ENCODE assay signal across 26 mouse cellular contexts in the genomic region with DNA sequence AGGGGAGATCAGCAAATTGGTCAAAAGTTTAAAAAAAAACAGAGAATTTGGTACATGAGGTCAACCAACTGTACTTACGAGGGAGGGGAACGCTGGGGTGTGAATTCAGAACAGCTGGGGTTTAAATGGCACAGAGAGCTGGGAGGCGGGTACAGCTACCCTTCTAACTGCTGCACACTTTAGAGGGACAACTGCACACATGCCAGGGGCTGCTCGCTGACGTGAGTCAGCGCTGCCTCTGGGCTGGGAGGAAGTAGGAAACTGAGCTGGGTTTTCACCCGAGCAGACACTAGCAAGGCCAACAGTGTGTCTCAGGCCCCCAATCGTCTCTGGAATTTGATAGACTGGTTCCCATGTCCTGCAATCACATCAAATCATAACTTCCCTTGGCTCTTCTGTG. TPM values are rescaled to one million over a fixed set of nuclear protein-coding genes. Genes with fewer than 3 reads are reported as not detected.
DNase-seq lines count a peak whose midpoint lies in the region; ATAC-seq and TF ChIP-seq lines count a peak whose summit lies in the region.
"Had no signal": no experiment of that assay in that cellular context is flagged by ENCODE, and none has a peak within 500 bp of the region (broad histone marks: within the 10 kb centered on the region; RNA-seq: fewer than 3 reads in every experiment).

No protein-coding gene starts in this region.

- WGBS in kidney, embryonic 16.5 days: 56% methylated on average over 8 of the region's 8 CpGs

- no peaks in the 10 kb centered on the region for H3K27me3 ChIP-seq in kidney, embryonic 16.5 days (ENCODE audit: insufficient read depth, low read length)
- H3K27me3 ChIP-seq: forebrain, embryonic 12.5 days; hindbrain, embryonic 12.5 days had no signal

- ATAC-seq in kidney, embryonic 16.5 days (ENCODE audit: low FRiP score, low TSS enrichment): no peak

- peak; percentile 16 for DNase-seq in gastrocnemius, postnatal 14 days
- no peak for DNase-seq in gastrocnemius, adult 18-20 months (ENCODE audit: low spot score)
- no peak for DNase-seq in kidney, postnatal 36 days
- DNase-seq in thymus, postnatal 14 days: peak; percentile 67
- no peak for DNase-seq in spleen, postnatal 4 days (ENCODE audit: low spot score in 2 of 2)
- DNase-seq in cerebellum, adult 8-10 months: no peak
- DNase-seq: cerebellum, adult 11 months; cerebellum, postnatal 25 days; gastrocnemius, postnatal 25 days; kidney, adult 18-20 months; kidney, postnatal 10 days; layer of hippocampus, postnatal 36 days; lung, adult 2 months; lung, postnatal 4 days; retina, postnatal 1 day; right cerebral cortex, postnatal 4 days had no signal

- no peak overlapping the region for H3K4me2 ChIP-seq in kidney, embryonic 16.5 days (replicated peaks; ENCODE audit: low read depth, low read length)
- H3K4me2 ChIP-seq: forebrain, embryonic 12.5 days; hindbrain, embryonic 12.5 days; liver, embryonic 11.5 days had no signal

- TF ChIP-seq POLR2A in bone marrow macrophage, adult 2 months (IDR thresholded peaks at IDR 0.05; ENCODE audit: borderline replicate concordance, low read depth, low read length): no peak

- H3K4me1 ChIP-seq in kidney, embryonic 16.5 days (ENCODE audit: insufficient read depth, low read length): no peaks in the 10 kb centered on the region
- peaks cover 5% of the 10 kb centered on the region for H3K4me1 ChIP-seq in bone marrow macrophage, adult 2 months (ENCODE audit: control insufficient read depth, insufficient read depth, low read length)
- H3K4me1 ChIP-seq: forebrain, embryonic 12.5 days; hindbrain, embryonic 12.5 days had no signal

- H3K27ac ChIP-seq in kidney, embryonic 16.5 days (ENCODE audit: low read length): no peak overlapping the region
- H3K27ac ChIP-seq in bone marrow macrophage, adult 2 months (ENCODE audit: insufficient read depth, low read depth, low read length): peak overlapping the region; percentile 40
- H3K27ac ChIP-seq: forebrain, embryonic 12.5 days; hindbrain, embryonic 12.5 days; layer of hippocampus, adult 2 months; midbrain, embryonic 10.5 days had no signal

- 0 out of 2 replicates have a peak overlapping the region, but pooled peaks have one; percentile 11 for H3K9ac ChIP-seq in kidney, embryonic 16.5 days (replicated peaks; ENCODE audit: low read length)
- H3K9ac ChIP-seq: forebrain, embryonic 12.5 days; hindbrain, embryonic 12.5 days had no signal

- H3K4me3 ChIP-seq in kidney, embryonic 16.5 days (ENCODE audit: low read length): no peak overlapping the region
- H3K4me3 ChIP-seq in bone marrow macrophage, adult 2 months (ENCODE audit: insufficient read depth, low read length): no peak overlapping the region
- H3K4me3 ChIP-seq: forebrain, embryonic 12.5 days; hindbrain, embryonic 12.5 days; layer of hippocampus, adult 2 months; midbrain, embryonic 10.5 days had no signal

- intact Hi-C loops in gastrocnemius, postnatal 14 days (cut with DNase I; ENCODE audit: low total_unique reads): no loop called here

- H3K36me3 ChIP-seq in kidney, embryonic 16.5 days (ENCODE audit: insufficient read depth, low read length): no peaks in the 10 kb centered on the region
- H3K36me3 ChIP-seq: forebrain, embryonic 12.5 days; hindbrain, embryonic 12.5 days; midbrain, embryonic 10.5 days had no signal

- no peak for TF ChIP-seq CTCF in bone marrow macrophage, adult 2 months (IDR thresholded peaks at IDR 0.05; ENCODE audit: low read depth, low read length)

- H3K9me3 ChIP-seq in kidney, embryonic 16.5 days (ENCODE audit: low read length): no peaks in the 10 kb centered on the region
- H3K9me3 ChIP-seq: forebrain, embryonic 12.5 days; hindbrain, embryonic 12.5 days; midbrain, embryonic 10.5 days had no signal

RNA-seq across cellular contexts. Expression of a gene that starts 1.4 kb away (rescaled TPM):
- total RNA-seq in gastrocnemius, postnatal 14 days (2021): not detected
- total RNA-seq in gastrocnemius, adult 18-20 months (2021): not detected
- polyA plus RNA-seq in kidney, embryonic 16.5 days (2015; fragmentation: Nextera tagmentation; extraction: Ambion mirVana): 0.49 and 0.55 TPM in 2 replicates
- 1.1 and 2.4 TPM in 2 replicates for polyA plus RNA-seq in bone marrow macrophage, adult 2 months (2012; ENCODE audit: insufficient read depth, insufficient read length, missing spikeins)
- total RNA-seq: gastrocnemius, postnatal 25 days had no signal
- polyA plus RNA-seq: forebrain, embryonic 12.5 days; heart, embryonic 14.5 days; hindbrain, embryonic 12.5 days; liver, embryonic 11.5 days; midbrain, embryonic 10.5 days had no signal

RNA-seq across cellular contexts. Expression of a gene that starts 3.1 kb away (rescaled TPM):
- total RNA-seq in gastrocnemius, postnatal 14 days (2021): not detected
- not detected for total RNA-seq in gastrocnemius, adult 18-20 months (2021)
- 0.22 and 0.23 TPM in 2 replicates for polyA plus RNA-seq in kidney, embryonic 16.5 days (2015; fragmentation: Nextera tagmentation; extraction: Ambion mirVana)
- not detected in 2 replicates for polyA plus RNA-seq in bone marrow macrophage, adult 2 months (2012; ENCODE audit: insufficient read depth, insufficient read length, missing spikeins)
- total RNA-seq: gastrocnemius, postnatal 25 days; left cerebral cortex, postnatal 36 days; midbrain, postnatal 0 days had no signal
- polyA plus RNA-seq: forebrain, embryonic 12.5 days; hindbrain, embryonic 12.5 days; midbrain, embryonic 10.5 days; midbrain, postnatal 0 days had no signal

RNA-seq across cellular contexts. Expression of a gene that starts 16.6 kb away (rescaled TPM):
- 10 to 100 TPM; 15.2 to 15.3 TPM for total RNA-seq in gastrocnemius, postnatal 14 days (2021)
- 10 to 100 TPM in 1 of 2 experiments, 1 to 10 TPM in 1; 5.8 to 10.9 TPM for total RNA-seq in gastrocnemius, adult 18-20 months (2021)
- 67.6 and 69.5 TPM in 2 replicates for polyA plus RNA-seq in kidney, embryonic 16.5 days (2015; fragmentation: Nextera tagmentation; extraction: Ambion mirVana)
- 1,210 and 1,280 TPM in 2 replicates for polyA plus RNA-seq in bone marrow macrophage, adult 2 months (2012; ENCODE audit: insufficient read depth, insufficient read length, missing spikeins)

RNA-seq across cellular contexts. Expression of a gene that starts 49.4 kb away (rescaled TPM):
- 100 to 1,000 TPM; 166 to 195 TPM for total RNA-seq in gastrocnemius, postnatal 14 days (2021)
- total RNA-seq in gastrocnemius, adult 18-20 months (2021): 10 to 100 TPM; 51.3 to 68.0 TPM
- 226 and 274 TPM in 2 replicates for polyA plus RNA-seq in kidney, embryonic 16.5 days (2015; fragmentation: Nextera tagmentation; extraction: Ambion mirVana)
- polyA plus RNA-seq in bone marrow macrophage, adult 2 months (2012; ENCODE audit: insufficient read depth, insufficient read length, missing spikeins): 2.7 and 4.0 TPM in 2 replicates

Comparison
In these comparisons a context has a peak if more than half of its experiments do, and no peak if none do; other contexts are left out.
1. DNase-seq: peak in gastrocnemius, postnatal 14 days (single experiment) and thymus, postnatal 14 days (single experiment); none in gastrocnemius, adult 18-20 months (single experiment), kidney, postnatal 36 days (0 of 2), spleen, postnatal 4 days (0 of 2) and cerebellum, adult 8-10 months (single experiment).